Mouse (Mus musculus) midbrain, embryonic 10.5 days (tissue): Measurements from ENCODE around the gene Brpf3. TPM values are rescaled to one million over a fixed set of nuclear protein-coding genes. Genes with fewer than 3 reads are reported as not detected.
A peak's percentile ranks its signal among the peaks of the same experiment; 100 is the strongest.
"Not testable (repeated sequence)": the region's sequence is repeated elsewhere in the genome, so short reads cannot be mapped to it uniquely, and the experiment has no call there.

Experiments
- DNase-seq: peaks from one replicate; pipeline ENCODE4 v3.0.0-alpha.2; 2017; ENCODE audit warnings: low spot score
- H3K27ac ChIP-seq: fragments of 300-500 bp; sonication (generic); replicated peaks from 2 replicates; pipeline ENCODE4 v1.5.1; 2016; ENCODE audit warnings: mild to moderate bottlenecking
- H3K27me3 ChIP-seq: fragments of 300-500 bp; sonication (generic); 2 replicates; pipeline ENCODE4 v1.6.1; 2016; ENCODE audit warnings: low read depth, mild to moderate bottlenecking; ENCODE audit not compliant: poor library complexity, severe bottlenecking
- H3K36me3 ChIP-seq: fragments of 300-500 bp; sonication (generic); 2 replicates; pipeline ENCODE4 v1.6.1; 2016; ENCODE audit warnings: mild to moderate bottlenecking, moderate library complexity
- H3K4me1 ChIP-seq: fragments of 300-500 bp; sonication (generic); 2 replicates; pipeline ENCODE4 v1.6.1; 2016
- H3K4me3 ChIP-seq: fragments of 300-500 bp; sonication (generic); 2 replicates; pipeline ENCODE4 v1.5.1; 2016; ENCODE audit warnings: mild to moderate bottlenecking, moderate library complexity
- H3K9me3 ChIP-seq: fragments of 300-500 bp; sonication (generic); replicated peaks from 2 replicates; pipeline ENCODE4 v1.6.1; 2016; ENCODE audit warnings: mild to moderate bottlenecking
- WGBS: fragments of 180-500 bp; shearing (Covaris S2); methylation state at CpG from one replicate; pipeline ENCODE4 v1.1.7; 2016; 5-methylcytosine and 5-hydroxymethylcytosine counted together
- polyA plus RNA-seq: library from polyadenylated mRNA; unstranded; fragments of >200 nt; fragmentation: Nextera tagmentation; extraction: Ambion mirVana; gene quantifications from 2 replicates; pipeline ENCODE4 v1.2.1, GENCODE M21; 2016

Gene Brpf3
- polyA plus RNA-seq, 1 experiment from 2014 or later = 8.3 TPM

- Histone ChIP-seq H3K27ac (0 out of 2 replicates have a peak overlapping the region, but pooled peaks have one; percentile 13), H3K4me1 (peaks cover 34% of the 10 kb centered on the region), H3K4me3 (0 out of 2 replicates have a peak overlapping the region, but pooled peaks have one; percentile 7), H3K9me3 (no peaks in the 10 kb centered on the region), H3K27me3 (no peaks in the 10 kb centered on the region), H3K36me3 (peaks cover 43% of the 10 kb centered on the region)
- 78% methylated on average over 1 of the region's 1 CpGs for WGBS
- no peak for DNase-seq
These were observed 2.4 kb downstream of the Brpf3 start for GRCm38 (mm10) chr17:28803316-28803715.

DNA sequence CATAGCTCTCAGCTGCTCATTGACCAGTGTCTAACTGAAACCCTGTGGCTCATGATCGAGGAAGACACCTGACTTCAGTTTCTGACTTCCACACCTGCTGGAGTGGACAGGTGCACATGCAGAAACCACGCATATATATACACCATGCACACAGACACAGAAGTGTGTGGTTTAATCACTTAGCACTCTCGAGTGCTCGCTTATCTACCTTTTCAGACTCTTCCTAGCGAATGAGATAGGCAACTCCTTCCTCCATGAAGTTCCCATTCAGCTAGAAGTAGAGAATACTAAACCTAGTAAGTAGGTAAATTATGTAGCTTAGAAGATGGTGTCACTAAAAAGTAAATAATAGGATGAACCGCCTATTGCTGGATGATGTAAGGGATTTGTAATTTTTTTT, 4.1 kb downstream of the Brpf3 start:
- H3K9me3 ChIP-seq = no peaks in the 10 kb centered on the region
- H3K27ac ChIP-seq = no peak overlapping the region
- H3K27me3 ChIP-seq = no peaks in the 10 kb centered on the region
- peaks cover 23% of the 10 kb centered on the region for H3K4me1 ChIP-seq
- WGBS = 92% methylated on average over 6 of the region's 6 CpGs
- DNase-seq = no peak
- H3K4me3 ChIP-seq = no peak overlapping the region
- H3K36me3 ChIP-seq = peaks cover 60% of the 10 kb centered on the region

DNA sequence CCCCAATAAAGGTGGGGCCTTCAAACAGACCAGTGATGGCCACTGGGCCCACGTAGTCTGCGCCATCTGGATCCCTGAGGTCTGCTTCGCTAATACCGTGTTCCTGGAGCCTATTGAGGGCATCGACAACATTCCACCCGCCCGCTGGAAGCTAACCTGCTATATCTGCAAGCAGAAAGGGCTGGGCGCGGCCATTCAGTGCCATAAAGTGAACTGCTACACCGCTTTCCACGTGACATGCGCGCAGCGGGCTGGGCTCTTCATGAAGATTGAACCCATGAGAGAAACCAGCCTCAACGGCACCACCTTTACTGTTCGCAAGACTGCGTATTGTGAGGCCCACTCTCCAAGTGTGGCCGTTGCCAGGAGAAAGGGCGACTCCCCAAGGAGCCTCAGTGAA, 5.9 kb downstream of the Brpf3 start:
- 98% methylated on average over 19 of the region's 19 CpGs for WGBS
- H3K4me1 ChIP-seq = peaks cover 14% of the 10 kb centered on the region
- DNase-seq = no peak
- no peak overlapping the region for H3K4me3 ChIP-seq
- H3K27me3 ChIP-seq = no peaks in the 10 kb centered on the region
- H3K9me3 ChIP-seq = no peaks in the 10 kb centered on the region
- peaks cover 78% of the 10 kb centered on the region for H3K36me3 ChIP-seq
- H3K27ac ChIP-seq = no peak overlapping the region

DNA sequence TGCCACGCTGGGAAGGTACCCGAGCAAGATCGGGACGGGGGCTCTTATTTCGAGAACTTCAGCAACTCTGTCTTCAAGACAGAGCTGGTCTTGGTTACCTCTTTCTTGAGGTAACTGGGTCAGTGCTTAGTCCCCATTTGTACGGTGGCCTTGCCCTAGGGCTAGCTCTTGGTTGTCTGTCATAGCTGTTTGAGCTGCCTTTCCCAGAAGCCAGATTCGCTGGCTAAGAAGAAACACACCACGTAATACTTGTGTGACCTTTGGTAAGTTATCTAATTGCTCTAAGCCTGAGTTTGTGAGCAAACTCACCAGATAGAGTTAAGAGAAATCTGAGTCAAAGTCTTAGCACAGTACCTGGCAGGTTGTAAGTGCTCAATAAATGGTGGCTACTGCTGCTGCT, 7.8 kb downstream of the Brpf3 start:
- Histone ChIP-seq H3K27ac (no peak overlapping the region), H3K36me3 (peaks cover 97% of the 10 kb centered on the region), H3K4me1 (no peaks in the 10 kb centered on the region), H3K4me3 (no peak overlapping the region), H3K9me3 (no peaks in the 10 kb centered on the region), H3K27me3 (no peaks in the 10 kb centered on the region)
- 93% methylated on average over 8 of the region's 8 CpGs for WGBS
- DNase-seq = no peak

DNA sequence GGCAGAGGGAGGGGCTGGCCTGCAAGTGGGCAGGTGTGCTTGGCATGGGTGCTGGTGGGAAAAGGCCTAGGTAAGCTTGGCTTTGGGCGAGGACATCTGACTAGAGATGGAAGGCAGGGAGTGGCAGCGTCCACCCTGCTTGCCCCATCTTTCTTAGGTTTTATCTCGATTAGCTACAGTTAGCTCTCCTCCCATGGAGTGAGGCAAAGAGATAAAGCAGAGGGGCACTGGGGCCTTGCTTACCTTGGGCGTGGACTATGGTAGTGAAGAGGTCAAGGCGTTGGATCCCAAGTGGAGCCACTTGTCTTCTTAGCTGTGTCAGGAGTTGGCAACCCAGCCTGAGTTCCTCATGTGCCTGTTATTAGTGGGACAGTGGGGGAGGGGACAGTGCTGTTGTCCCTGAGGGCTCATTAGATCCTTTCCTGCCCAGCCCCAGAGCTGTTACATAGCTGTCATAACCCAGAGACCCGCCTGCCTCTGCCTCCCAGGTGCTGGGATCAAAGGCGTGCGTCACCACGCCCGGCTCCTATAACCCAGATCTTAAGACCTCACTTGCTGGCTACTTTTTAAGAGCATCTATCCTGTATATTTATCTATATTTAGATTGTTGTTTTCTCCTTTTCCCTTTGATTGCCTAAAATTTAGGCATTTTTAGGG, 8.4 kb downstream of the Brpf3 start:
- WGBS = 95% methylated on average over 10 of the region's 10 CpGs
- no peaks in the 10 kb centered on the region for H3K9me3 ChIP-seq
- H3K4me1 ChIP-seq = no peaks in the 10 kb centered on the region
- no peaks in the 10 kb centered on the region for H3K27me3 ChIP-seq
- peaks cover 99% of the 10 kb centered on the region for H3K36me3 ChIP-seq
- DNase-seq = no peak
- no peak overlapping the region for H3K4me3 ChIP-seq
- no peak overlapping the region for H3K27ac ChIP-seq

- no peak for DNase-seq
- H3K9me3 ChIP-seq = no peaks in the 10 kb centered on the region
- no peaks in the 10 kb centered on the region for H3K4me1 ChIP-seq
- WGBS = 93% methylated on average over 10 of the region's 10 CpGs
- H3K36me3 ChIP-seq = peaks cover 100% of the 10 kb centered on the region
- no peak overlapping the region for H3K4me3 ChIP-seq
- no peaks in the 10 kb centered on the region for H3K27me3 ChIP-seq
- H3K27ac ChIP-seq = no peak overlapping the region
These were observed 11.5 kb downstream of the Brpf3 start for GRCm38 (mm10) chr17:28812345-28812744.

GRCm38 (mm10) chr17:28814529-28815097, 13.7 kb downstream of the Brpf3 start:
- H3K27me3 ChIP-seq = no peaks in the 10 kb centered on the region
- DNase-seq = no peak
- H3K4me3 ChIP-seq = no peak overlapping the region
- H3K27ac ChIP-seq = no peak overlapping the region
- 92% methylated on average over 18 of the region's 18 CpGs for WGBS
- no peaks in the 10 kb centered on the region for H3K4me1 ChIP-seq
- no peaks in the 10 kb centered on the region for H3K9me3 ChIP-seq
- H3K36me3 ChIP-seq = peaks cover 100% of the 10 kb centered on the region

DNA sequence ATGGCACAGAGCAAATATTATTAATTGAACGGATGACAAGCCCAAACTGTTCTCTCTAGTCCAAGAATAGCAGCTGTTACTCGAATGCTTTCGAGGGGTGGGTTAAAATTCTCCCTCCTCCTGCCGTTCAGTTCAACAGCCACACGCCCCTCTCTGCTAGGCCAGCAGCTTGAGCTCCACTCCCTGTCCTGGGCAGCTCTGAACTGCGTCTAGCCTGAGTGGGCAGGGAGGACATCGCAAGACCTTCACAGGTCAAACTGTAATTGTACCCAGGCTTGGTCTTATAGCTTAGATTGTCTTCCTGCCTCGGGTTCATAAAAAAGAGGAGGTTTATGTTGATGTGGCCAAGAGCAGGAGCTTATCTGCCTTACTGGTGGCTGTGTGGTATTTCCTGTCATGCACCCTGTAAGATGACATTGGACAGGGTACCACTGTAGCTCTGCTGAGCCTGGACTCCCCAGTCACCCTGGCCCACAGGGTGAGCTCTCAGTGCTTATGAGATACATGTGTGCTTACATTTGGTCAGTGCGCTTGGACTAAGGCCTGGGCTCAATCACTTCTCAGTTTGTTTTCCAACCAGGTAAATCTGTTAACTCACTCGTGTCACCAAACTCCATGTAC, 14.6 kb downstream of the Brpf3 start:
- H3K9me3 ChIP-seq = no peaks in the 10 kb centered on the region
- no peaks in the 10 kb centered on the region for H3K27me3 ChIP-seq
- H3K4me1 ChIP-seq = no peaks in the 10 kb centered on the region
- peaks cover 100% of the 10 kb centered on the region for H3K36me3 ChIP-seq
- no peak overlapping the region for H3K27ac ChIP-seq
- 88% methylated on average over 10 of the region's 10 CpGs for WGBS
- H3K4me3 ChIP-seq = no peak overlapping the region
- no peak for DNase-seq

DNA sequence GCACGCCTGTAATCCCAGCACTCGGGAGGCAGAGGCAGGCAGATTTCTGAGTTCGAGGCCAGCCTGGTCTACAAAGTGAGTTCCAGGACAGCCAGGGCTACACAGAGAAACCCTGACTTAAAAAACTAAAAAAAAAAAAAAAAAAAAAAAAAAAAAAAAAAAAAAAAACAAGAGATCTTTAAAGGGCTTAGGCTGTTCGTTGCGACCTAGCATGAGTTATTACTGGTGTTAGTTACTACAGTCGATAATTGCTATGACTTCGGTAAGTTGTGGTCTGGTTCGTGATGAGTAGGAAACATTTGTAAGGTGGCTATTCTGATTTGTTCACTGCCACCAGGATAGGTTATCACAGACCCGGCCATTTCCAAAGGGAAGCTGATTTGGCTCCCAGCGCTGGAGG, 15.4 kb downstream of the Brpf3 start:
- H3K4me3 ChIP-seq, H3K27me3 ChIP-seq, H3K4me1 ChIP-seq, H3K9me3 ChIP-seq, H3K27ac ChIP-seq, DNase-seq: not testable (repeated sequence)
- peaks cover 100% of the 10 kb centered on the region for H3K36me3 ChIP-seq
- WGBS = 96% methylated on average over 10 of the region's 10 CpGs

DNA sequence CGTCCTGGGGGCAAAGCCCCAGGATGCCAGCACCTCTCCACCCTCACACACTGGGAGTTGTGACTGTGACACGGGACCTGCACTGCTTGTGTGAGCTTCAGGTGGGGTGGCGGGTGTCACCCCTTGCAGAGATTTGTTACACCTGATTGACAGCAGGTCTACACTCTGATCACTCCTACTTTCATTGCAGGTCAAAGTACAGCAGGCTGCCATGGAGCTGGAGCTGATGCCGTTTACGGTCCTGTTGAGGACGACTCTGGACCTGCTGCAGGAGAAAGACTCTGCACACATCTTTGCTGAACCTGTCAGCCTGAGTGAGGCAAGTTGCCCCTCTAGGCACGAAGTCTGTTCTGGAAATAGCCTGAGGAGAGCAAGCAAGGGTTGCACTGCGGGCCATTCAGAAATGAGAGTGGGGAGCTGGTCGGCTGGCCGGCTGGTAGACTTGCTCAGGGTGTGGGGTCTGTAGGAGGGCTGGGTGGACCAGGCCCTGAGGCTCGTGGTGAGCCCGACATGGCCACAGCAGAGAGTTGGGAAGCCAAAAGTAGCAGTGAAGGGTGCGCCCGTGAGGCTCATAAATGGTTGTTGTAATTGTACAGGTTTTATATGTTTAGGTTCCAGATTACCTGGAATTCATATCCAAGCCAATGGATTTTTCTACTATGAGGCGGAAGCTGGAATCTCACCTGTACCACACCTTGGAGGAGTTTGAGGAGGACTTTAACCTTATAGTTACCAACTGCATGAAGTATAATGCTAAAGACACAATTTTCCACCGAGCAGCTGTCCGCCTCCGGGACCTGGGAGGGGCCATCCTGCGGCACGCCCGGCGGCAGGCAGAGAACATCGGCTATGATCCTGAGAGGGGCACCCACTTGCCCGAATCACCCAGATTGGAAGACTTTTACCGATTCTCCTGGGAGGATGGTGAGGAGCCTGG, 16.3 kb downstream of the Brpf3 start:
- Histone ChIP-seq H3K27ac (no peak overlapping the region), H3K27me3 (no peaks in the 10 kb centered on the region), H3K4me3 (no peak overlapping the region), H3K9me3 (no peaks in the 10 kb centered on the region), H3K4me1 (no peaks in the 10 kb centered on the region), H3K36me3 (peaks cover 100% of the 10 kb centered on the region)
- WGBS = 97% methylated on average over 25 of the region's 25 CpGs
- no peak for DNase-seq

DNA sequence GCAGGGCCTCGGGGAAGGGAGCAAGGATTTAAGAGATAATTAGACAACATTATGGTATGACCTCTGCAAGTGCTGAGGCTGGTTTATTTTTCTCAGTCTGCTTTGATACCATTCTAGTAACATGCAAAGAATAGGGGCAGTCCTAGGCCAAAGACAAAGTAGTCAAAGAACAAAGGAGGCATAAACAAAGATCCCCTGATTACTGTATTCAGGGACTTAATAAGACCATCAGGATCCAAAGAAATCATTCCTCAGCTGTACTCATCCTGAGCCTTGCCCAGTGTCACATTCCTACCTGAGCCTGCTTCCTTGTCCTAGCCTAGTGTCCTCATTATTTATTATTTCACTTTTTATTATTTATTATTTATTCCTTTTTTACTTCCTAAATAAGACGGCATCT, 19.3 kb downstream of the Brpf3 start:
- no peak for DNase-seq
- H3K9me3 ChIP-seq = no peaks in the 10 kb centered on the region
- H3K27me3 ChIP-seq = no peaks in the 10 kb centered on the region
- H3K27ac ChIP-seq = no peak overlapping the region
- no peaks in the 10 kb centered on the region for H3K4me1 ChIP-seq
- peaks cover 100% of the 10 kb centered on the region for H3K36me3 ChIP-seq
- H3K4me3 ChIP-seq = no peak overlapping the region
- 90% methylated on average over 2 of the region's 2 CpGs for WGBS

- Histone ChIP-seq H3K4me1 (no peaks in the 10 kb centered on the region), H3K9me3 (no peaks in the 10 kb centered on the region), H3K27ac (peak overlapping the region; percentile 39), H3K36me3 (peaks cover 100% of the 10 kb centered on the region), H3K27me3 (no peaks in the 10 kb centered on the region), H3K4me3 (no peak overlapping the region)
- 95% methylated on average over 13 of the region's 13 CpGs for WGBS
- DNase-seq = no peak
These were observed 22.3 kb downstream of the Brpf3 start for GRCm38 (mm10) chr17:28823004-28823745.
